Mouse (Mus musculus): ENCODE results near the gene Tmem50a. TPM values are rescaled to one million over a fixed set of nuclear protein-coding genes. Genes with fewer than 3 reads are reported as not detected.
"Not testable (repeated sequence)": the region's sequence is repeated elsewhere in the genome, so short reads cannot be mapped to it uniquely, and the experiment has no call there.

Tmem50a gene
- polyA plus RNA-seq, 1 experiment from 2014 or later: 224 TPM

- 0 out of 2 replicates have a peak, but pooled peaks have one; percentile 4 for ATAC-seq (ENCODE audit: low read depth)
- peak overlapping the region; percentile 99 for H3K4me3 ChIP-seq
- WGBS: 60% methylated on average over 10 of the region's 10 CpGs
These were observed 7.5 kb upstream of the Tmem50a start for GRCm38 (mm10) chr4:134922111-134922924.

GRCm38 (mm10) chr4:134921703-134922102 lies 6.9 kb upstream of the Tmem50a start:
- H3K4me3 ChIP-seq: no peak overlapping the region
- no peaks in the 10 kb centered on the region for H3K9me3 ChIP-seq
- H3K4me1 ChIP-seq (replicated peaks): peaks cover 31% of the 10 kb centered on the region
- ATAC-seq (ENCODE audit: low read depth): no peak
- WGBS: 95% methylated on average over 4 of the region's 4 CpGs
- H3K4me2 ChIP-seq: no peak overlapping the region
- no peak overlapping the region for H3K9ac ChIP-seq
- no peaks in the 10 kb centered on the region for H3K27me3 ChIP-seq
- H3K27ac ChIP-seq (replicated peaks): no peak overlapping the region
- H3K36me3 ChIP-seq: peaks cover 16% of the 10 kb centered on the region

More at GRCm38 (mm10) chr4:134922111-134922924, 7.5 kb upstream of the Tmem50a start:
- peak overlapping the region; percentile 74 for H3K4me2 ChIP-seq
- no peaks in the 10 kb centered on the region for H3K27me3 ChIP-seq
- H3K9ac ChIP-seq: peak overlapping the region; percentile 78
- peaks cover 22% of the 10 kb centered on the region for H3K36me3 ChIP-seq
- H3K9me3 ChIP-seq: no peaks in the 10 kb centered on the region
- H3K27ac ChIP-seq (replicated peaks): peak overlapping the region; percentile 90
- H3K4me1 ChIP-seq (replicated peaks): peaks cover 34% of the 10 kb centered on the region

GRCm38 (mm10) chr4:134920631-134921030 lies 5.8 kb upstream of the Tmem50a start:
- no peaks in the 10 kb centered on the region for H3K27me3 ChIP-seq
- H3K4me1 ChIP-seq (replicated peaks): peaks cover 21% of the 10 kb centered on the region
- H3K9ac ChIP-seq: no peak overlapping the region
- H3K36me3 ChIP-seq: peaks cover 6% of the 10 kb centered on the region
- 95% methylated on average over 6 of the region's 6 CpGs for WGBS
- H3K9me3 ChIP-seq: no peaks in the 10 kb centered on the region
- no peak overlapping the region for H3K27ac ChIP-seq (replicated peaks)
- H3K4me3 ChIP-seq: no peak overlapping the region
- no peak for ATAC-seq (ENCODE audit: low read depth)
- H3K4me2 ChIP-seq: no peak overlapping the region

DNA sequence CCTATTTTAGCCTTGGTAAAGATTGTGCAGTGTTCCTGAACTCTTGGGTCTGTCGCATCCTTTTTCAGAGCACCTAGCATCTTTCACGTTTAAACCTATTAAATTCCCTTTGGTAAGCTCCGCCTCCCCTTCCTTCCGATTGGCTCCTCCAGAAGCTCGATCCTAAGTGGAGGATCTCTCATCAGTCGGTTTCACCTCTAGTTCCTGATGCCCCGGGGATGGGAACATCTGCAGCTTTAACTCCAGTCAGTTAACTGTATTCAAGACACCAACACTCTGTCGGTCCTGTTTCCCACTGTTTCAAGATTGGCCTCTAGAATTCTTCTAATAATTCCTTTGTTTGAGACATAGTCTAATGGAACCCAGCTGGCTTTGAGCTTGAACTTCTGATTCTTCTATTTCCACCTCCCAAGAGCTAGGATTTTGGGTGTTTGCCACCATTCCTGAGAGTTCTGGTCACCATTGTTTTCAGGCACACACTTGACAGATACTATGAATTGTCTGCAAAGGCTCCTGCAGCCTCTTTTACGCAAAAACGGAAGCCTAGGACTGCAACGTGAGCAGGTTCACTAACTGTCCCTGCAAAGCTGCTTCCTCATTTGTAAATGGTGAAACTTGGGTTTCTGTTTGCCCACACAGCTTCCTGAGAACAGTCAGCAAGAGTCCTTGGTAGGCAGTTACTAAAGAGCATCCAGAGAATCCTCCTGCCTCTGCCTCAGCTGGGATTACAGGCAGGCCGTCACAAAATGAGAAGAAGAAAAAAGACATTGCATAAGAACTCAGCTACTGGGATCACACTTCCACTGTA lies 5.1 kb upstream of the Tmem50a start:
- Histone ChIP-seq H3K27me3 (no peaks in the 10 kb centered on the region), H3K4me1 (replicated peaks) (peaks cover 19% of the 10 kb centered on the region), H3K9ac (no peak overlapping the region), H3K4me2 (no peak overlapping the region), H3K36me3 (no peaks in the 10 kb centered on the region), H3K27ac (replicated peaks) (no peak overlapping the region), H3K4me3 (no peak overlapping the region), H3K9me3 (no peaks in the 10 kb centered on the region)
- 39% methylated on average over 12 of the region's 12 CpGs for WGBS
- no peak for ATAC-seq (ENCODE audit: low read depth)

GRCm38 (mm10) chr4:134918381-134918780 lies 3.6 kb upstream of the Tmem50a start:
- H3K4me2 ChIP-seq: no peak overlapping the region
- no peaks in the 10 kb centered on the region for H3K9me3 ChIP-seq
- H3K4me3 ChIP-seq: no peak overlapping the region
- H3K9ac ChIP-seq: no peak overlapping the region
- WGBS: 64% methylated on average over 7 of the region's 7 CpGs
- H3K4me1 ChIP-seq (replicated peaks): peaks cover 23% of the 10 kb centered on the region
- no peak for ATAC-seq (ENCODE audit: low read depth)
- H3K27ac ChIP-seq (replicated peaks): no peak overlapping the region
- H3K27me3 ChIP-seq: no peaks in the 10 kb centered on the region
- H3K36me3 ChIP-seq: no peaks in the 10 kb centered on the region

DNA sequence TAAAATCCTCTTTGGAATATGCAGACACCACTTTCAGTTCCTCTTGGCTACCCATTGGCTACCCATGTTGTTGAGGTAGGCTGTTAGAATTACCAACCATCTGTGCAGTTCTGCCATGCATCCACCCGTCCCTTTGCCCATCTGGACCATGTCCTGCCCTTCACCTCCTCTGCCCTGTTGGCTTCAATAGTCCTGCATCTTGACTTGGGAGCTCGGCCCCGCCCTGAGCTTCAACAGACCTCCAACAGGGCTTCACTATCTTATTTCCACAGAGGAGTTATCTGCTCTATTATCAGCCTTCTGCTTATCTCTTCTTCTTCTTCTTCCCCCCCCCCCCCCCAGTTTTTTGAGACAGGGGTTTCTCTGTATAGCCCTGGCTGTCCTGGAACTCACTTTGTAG lies 2.4 kb upstream of the Tmem50a start:
- Histone ChIP-seq H3K4me1 (replicated peaks) (peaks cover 22% of the 10 kb centered on the region), H3K9me3 (no peaks in the 10 kb centered on the region), H3K9ac (no peak overlapping the region), H3K4me2 (no peak overlapping the region), H3K36me3 (peaks cover 5% of the 10 kb centered on the region; the same call in 1 of the 2 replicates), H3K27ac (replicated peaks) (no peak overlapping the region), H3K27me3 (no peaks in the 10 kb centered on the region), H3K4me3 (no peak overlapping the region)
- no peak for ATAC-seq (ENCODE audit: low read depth)
- WGBS: 81% methylated on average over 3 of the region's 3 CpGs

DNA sequence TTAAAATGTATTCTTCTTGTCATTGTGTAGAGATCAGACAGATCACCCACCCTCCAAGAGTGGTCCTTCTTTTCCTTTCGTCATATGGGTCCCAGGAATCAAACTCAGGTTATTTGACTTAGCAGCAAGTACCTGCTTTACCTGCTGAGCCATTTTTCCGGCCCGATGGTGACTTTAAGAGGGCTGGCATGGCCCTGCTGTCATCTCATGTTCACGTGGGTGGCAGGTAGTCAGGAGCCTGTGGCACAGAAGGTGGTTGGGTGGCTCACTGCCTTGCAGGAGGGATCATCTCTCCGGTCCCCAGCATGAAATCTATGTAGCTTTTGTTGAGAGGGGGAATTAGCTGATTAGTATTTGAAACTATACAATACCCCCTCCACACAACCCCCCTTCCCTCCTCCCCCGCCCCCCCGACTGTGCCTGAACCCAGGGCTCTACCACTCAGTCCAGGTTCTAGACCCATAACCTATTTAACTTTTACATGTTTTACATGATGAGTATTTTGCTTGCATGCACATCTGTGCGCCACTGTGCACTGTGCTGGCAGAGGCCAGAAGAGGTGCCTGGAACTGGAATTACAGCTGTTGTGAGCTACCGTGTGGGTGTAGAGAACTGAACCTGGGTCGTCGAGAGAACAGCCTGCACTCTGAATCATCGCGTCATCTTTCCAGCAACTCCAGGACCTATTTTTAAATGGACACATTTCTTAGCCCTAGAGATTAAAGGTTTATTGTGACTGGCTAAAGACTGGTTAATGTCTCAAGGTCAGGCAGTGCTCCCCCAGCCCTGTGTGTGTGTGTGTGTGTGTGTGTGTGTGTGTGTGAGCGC lies 613 bp upstream of the Tmem50a start:
- Histone ChIP-seq H3K27ac (replicated peaks) (peak overlapping the region; percentile 92), H3K4me3 (peak overlapping the region; percentile 90), H3K27me3 (no peaks in the 10 kb centered on the region), H3K9ac (peak overlapping the region; percentile 93), H3K4me2 (peak overlapping the region; percentile 73), H3K9me3 (no peaks in the 10 kb centered on the region), H3K36me3 (peaks cover 19% of the 10 kb centered on the region), H3K4me1 (replicated peaks) (peaks cover 20% of the 10 kb centered on the region)
- peak; percentile 41; the same call in 1 of the 2 replicates for ATAC-seq (ENCODE audit: low read depth)
- WGBS: 61% methylated on average over 14 of the region's 14 CpGs

GRCm38 (mm10) chr4:134914122-134914863 lies 531 bp downstream of the Tmem50a start:
- WGBS: 2% methylated on average over 43 of the region's 43 CpGs
- ATAC-seq (ENCODE audit: low read depth): peak; percentile 68
- Histone ChIP-seq H3K9me3 (no peaks in the 10 kb centered on the region), H3K4me1 (replicated peaks) (peaks cover 20% of the 10 kb centered on the region), H3K27ac (replicated peaks) (peak overlapping the region; percentile 92), H3K27me3 (no peaks in the 10 kb centered on the region), H3K4me3 (peak overlapping the region; percentile 90), H3K36me3 (peaks cover 25% of the 10 kb centered on the region), H3K9ac (peak overlapping the region; percentile 93), H3K4me2 (peak overlapping the region; percentile 73)

DNA sequence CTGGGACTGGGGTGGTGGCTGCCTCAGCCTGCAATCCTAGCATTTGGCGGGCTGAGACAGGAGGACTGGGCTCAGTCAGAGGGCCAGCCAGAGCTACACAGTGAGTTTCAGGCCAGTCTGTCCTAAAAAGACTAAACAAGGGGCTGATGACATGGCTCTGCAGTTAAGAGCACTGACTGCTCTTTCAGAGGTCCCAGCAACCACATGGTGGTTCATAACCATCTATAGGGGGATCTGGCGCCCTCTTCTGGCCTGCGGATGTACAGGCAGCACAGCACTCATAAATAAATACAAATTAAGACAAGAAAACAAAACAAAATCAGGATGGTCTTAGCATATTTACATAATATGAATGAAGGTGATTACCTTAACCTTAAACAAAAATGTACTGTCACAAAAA lies 1.4 kb downstream of the Tmem50a start:
- Histone ChIP-seq H3K4me3 (peak overlapping the region; percentile 90), H3K9ac (no peak overlapping the region), H3K9me3 (no peaks in the 10 kb centered on the region), H3K4me2 (peak overlapping the region; percentile 73), H3K27ac (replicated peaks) (no peak overlapping the region), H3K36me3 (peaks cover 34% of the 10 kb centered on the region), H3K4me1 (replicated peaks) (peaks cover 20% of the 10 kb centered on the region), H3K27me3 (no peaks in the 10 kb centered on the region)
- 36% methylated on average over 3 of the region's 3 CpGs for WGBS
- no peak for ATAC-seq (ENCODE audit: low read depth)

DNA sequence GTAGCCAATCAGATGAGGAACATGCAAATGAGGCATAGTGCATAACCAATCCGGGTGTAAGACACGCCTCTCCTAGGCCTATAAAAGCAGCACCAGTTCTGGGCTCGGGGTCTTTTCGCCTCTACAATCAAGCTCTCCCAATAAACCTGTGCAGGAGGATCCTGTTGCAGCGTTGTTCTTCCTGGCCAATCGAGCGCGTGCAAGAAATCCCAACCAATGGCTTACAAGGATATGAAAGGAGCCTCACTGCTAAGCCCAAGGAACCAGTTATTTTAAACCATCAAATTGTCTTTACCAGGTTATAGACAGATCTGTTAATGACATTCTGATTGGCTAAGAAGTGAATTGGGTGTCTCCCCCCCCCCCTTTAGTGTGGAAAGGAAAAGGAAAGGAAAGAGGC lies 3.4 kb downstream of the Tmem50a start:
- H3K36me3 ChIP-seq: peaks cover 54% of the 10 kb centered on the region
- H3K27me3 ChIP-seq; H3K9me3 ChIP-seq; H3K27ac ChIP-seq (replicated peaks); H3K4me2 ChIP-seq; H3K9ac ChIP-seq; H3K4me3 ChIP-seq; ATAC-seq (ENCODE audit: low read depth): not testable (repeated sequence)
- 99% methylated on average over 7 of the region's 8 CpGs for WGBS
- H3K4me1 ChIP-seq (replicated peaks): peaks cover 20% of the 10 kb centered on the region

GRCm38 (mm10) chr4:134903046-134903445 lies 11.8 kb downstream of the Tmem50a start:
- no peak overlapping the region for H3K4me2 ChIP-seq
- no peak overlapping the region for H3K27ac ChIP-seq (replicated peaks)
- ATAC-seq (ENCODE audit: low read depth): no peak
- H3K4me1 ChIP-seq (replicated peaks): no peaks in the 10 kb centered on the region
- WGBS: 66% methylated on average over 7 of the region's 7 CpGs
- H3K9me3 ChIP-seq: no peaks in the 10 kb centered on the region
- H3K36me3 ChIP-seq: peaks cover 100% of the 10 kb centered on the region
- H3K27me3 ChIP-seq: no peaks in the 10 kb centered on the region
- no peak overlapping the region for H3K4me3 ChIP-seq
- H3K9ac ChIP-seq: no peak overlapping the region

All from neural tube, embryonic 13.5 days (tissue).